Mouse (Mus musculus) naive thymus-derived CD4-positive, alpha-beta T cell, adult 5 months (primary cell): ENCODE results near the gene Rslcan18. TPM values are rescaled to one million over a fixed set of nuclear protein-coding genes. Genes with fewer than 3 reads are reported as not detected.

Source experiments
- polyA plus RNA-seq: library from polyadenylated mRNA; unstranded; fragments of 100-300 nt; shearing (Covaris generic); gene quantifications from one replicate; pipeline ENCODE4 v1.2.1, GENCODE M21; 2017

Gene Rslcan18
- 0.16 TPM for polyA plus RNA-seq

DNA sequence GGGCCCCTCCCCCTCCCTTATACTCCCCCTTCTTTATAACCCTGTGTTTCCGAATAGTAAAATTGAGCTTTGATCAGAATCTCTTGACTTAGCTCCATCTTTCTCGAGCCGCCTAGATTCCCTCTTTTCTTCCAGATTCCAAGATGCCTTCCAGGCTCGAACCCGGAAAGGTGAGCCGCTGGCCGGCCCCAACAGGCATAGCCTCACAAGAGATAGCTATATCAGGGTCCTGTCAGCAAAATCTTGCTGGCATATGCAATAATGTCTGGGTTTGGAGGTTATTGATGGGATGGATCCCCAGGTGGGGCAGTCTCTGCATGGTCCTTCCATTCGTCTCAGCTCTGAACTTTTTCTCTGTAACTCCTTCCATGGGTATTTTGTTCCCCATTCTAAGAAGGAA, at the start of gene Rslcan18:
Rslcan18 (minus strand) TSS at position 101 of the 400 bp plus-strand sequence.

DNA sequence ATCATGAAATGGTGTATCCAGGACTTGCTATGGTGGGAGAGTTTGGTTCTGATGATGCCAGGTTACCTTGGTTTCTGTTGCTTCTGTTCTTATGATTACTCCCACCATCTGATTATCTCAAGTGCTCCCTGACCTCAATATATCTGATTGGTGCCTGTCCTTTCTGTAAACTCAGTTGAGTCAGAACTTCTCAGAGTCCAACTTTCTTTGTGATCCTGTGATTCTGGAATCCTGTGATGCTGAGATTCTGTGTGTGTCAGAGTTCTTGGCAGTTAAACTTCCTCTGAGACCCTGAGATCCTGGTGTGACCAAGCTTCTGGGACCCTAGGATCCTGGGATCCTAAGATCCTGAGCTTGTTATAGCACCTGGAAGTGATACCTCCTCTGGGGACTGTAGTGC, 5.3 kb upstream of the Rslcan18 start, which contains the start of gene Zfp759:
Zfp759 (plus strand) TSS at position 301 of the 400 bp plus-strand sequence.

DNA sequence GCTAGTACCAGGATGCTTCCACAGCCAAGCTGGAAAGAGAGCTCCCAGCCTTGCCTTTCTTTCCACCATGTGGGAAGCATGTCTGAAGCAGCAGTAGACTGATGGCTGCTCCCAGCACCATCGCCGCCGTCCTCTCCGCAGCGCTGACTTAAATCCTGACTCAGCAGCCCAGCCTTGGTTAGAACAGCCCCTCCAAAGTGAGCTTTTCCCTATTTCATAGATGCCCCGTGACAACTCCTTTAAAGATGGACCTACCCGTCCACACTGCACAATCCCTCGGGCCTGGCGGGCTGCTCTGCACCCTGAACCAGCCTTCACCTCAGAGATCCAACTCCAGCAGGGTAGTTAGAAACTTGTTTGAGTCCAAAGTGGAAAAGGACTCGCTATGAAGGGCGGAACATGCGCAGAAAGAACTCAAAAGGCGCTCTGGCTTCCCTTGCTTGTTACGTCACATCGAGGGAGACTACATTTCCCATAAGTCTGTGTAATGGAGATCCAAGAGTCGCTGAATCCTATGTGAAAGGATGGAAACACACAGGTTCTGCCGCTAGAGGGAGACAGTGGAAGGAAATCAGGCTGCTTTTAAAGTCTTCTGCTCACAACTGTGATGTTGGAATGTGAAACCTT, 7.8 kb downstream of the Rslcan18 start, which contains the start of gene Gm28557:
Gm28557 (minus strand) TSS at position 411 of the 627 bp plus-strand sequence.

DNA sequence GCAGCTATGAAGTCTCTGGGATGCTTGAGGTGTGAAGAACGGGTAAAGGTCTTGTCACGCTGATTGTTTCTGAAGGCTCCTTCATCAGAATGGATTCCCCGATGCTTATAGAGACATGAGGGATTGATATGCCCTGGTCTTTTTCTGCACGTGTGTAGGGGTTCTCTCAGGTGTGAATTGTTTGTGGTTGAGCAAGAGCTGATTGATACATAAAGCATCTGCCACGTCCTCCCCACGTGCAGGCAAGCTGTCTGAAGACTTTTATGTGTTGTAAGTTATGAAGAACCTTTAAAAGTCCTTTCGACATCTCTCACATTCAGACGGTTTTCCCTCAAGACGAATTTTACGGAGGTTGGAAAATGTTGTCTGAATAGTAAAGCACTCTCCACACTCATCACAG, 18.2 kb downstream of the Rslcan18 start, which contains the start of gene Zfp708:
Zfp708 (minus strand) TSS at position 101 of the 400 bp plus-strand sequence.

DNA sequence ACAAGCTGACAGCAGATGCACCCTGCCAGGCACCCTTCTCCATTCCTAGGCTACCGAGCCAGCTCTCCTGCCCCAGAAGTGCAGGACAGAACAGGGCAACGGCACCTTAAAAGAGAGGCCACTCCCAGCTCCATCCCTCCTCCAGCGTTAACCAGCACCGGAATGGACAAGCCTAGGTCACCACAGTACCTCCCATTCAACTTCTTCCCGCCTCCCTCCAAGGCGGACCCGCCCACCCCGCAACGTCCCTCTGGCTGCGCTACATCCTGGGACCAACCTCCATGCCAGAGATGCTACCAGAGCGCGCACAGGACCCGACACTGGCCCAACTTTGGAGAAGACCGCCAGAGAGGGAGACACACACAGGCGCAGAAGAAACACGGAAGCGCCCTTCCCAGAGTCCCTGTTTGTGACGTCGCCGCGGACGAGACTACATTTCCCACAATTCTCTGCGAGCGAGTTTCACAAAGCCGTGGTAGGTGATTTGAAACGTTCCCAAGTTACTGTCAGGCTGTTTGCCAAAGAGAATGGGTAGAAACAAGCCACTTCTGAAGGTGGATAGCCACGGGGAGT, 55.2 kb downstream of the Rslcan18 start, which contains the start of gene Zfp712:
Zfp712 (minus strand) TSS at position 385 of the 573 bp plus-strand sequence.

Other genes with a start within 250 kb of the Rslcan18 start
- 1.1 TPM for gene Gm10767, start 211.3 kb downstream of the Rslcan18 start, polyA plus RNA-seq
- 4.1 TPM for gene Zfp712, start 55.1 kb downstream of the Rslcan18 start, polyA plus RNA-seq
- gene Zfp708, start 18.3 kb downstream of the Rslcan18 start, polyA plus RNA-seq = 1.5 TPM
- gene Gm28557, start 7.7 kb downstream of the Rslcan18 start, polyA plus RNA-seq = 1.5 TPM
- 0.46 TPM for gene Zfp759, start 5.4 kb upstream of the Rslcan18 start, polyA plus RNA-seq
- 6.2 TPM for gene Rsl1, start 56.9 kb upstream of the Rslcan18 start, polyA plus RNA-seq
- gene Zfp455, start 78.2 kb upstream of the Rslcan18 start, polyA plus RNA-seq = 1.5 TPM
- gene Zfp458, start 162.2 kb upstream of the Rslcan18 start, polyA plus RNA-seq = 0.98 TPM
- not detected for gene Zfp457, start 190.2 kb upstream of the Rslcan18 start, polyA plus RNA-seq
- 5.7 TPM for gene Zfp595, start 216.3 kb upstream of the Rslcan18 start, polyA plus RNA-seq
- not detected for gene Gm28044, start 244.3 kb upstream of the Rslcan18 start, polyA plus RNA-seq
- gene Zfp953, start 244.3 kb upstream of the Rslcan18 start, polyA plus RNA-seq = 1.8 TPM